Mouse (Mus musculus) lung, postnatal 0 days (tissue): ENCODE measurements around the gene Samsn1. TPM values are rescaled to one million over a fixed set of nuclear protein-coding genes. Genes with fewer than 3 reads are reported as not detected.

Experiments used
- ATAC-seq: fragments of 200-750 bp; cut with Nextera tagmentation; 2 replicates; pipeline ENCODE4 v1.8.0; 2017; ENCODE audit warnings: moderate library complexity
- DNase-seq: peaks from one replicate; pipeline ENCODE4 v3.0.0-alpha.2; 2016; ENCODE audit warnings: low spot score
- H3K27ac ChIP-seq: fragments of 300-500 bp; sonication (generic); 2 replicates; pipeline ENCODE4 v1.5.1; 2014; ENCODE audit warnings: antibody characterized with exemption, mild to moderate bottlenecking, low read length, mixed read lengths
- H3K27me3 ChIP-seq: fragments of 300-500 bp; sonication (generic); replicated peaks from 2 replicates; pipeline ENCODE4 v1.6.1; 2014; ENCODE audit warnings: low read length, mixed read lengths; ENCODE audit not compliant: insufficient read depth
- H3K36me3 ChIP-seq: fragments of 300-500 bp; sonication (generic); 2 replicates; pipeline ENCODE4 v1.6.1; 2014; ENCODE audit warnings: low read length, mixed read lengths; ENCODE audit not compliant: insufficient read depth
- H3K4me1 ChIP-seq: fragments of 300-500 bp; sonication (generic); 2 replicates; pipeline ENCODE4 v1.6.1; 2014; ENCODE audit warnings: antibody characterized with exemption, low read depth, low read length, mixed read lengths; ENCODE audit not compliant: insufficient read depth
- H3K4me2 ChIP-seq: fragments of 300-500 bp; sonication (generic); replicated peaks from 2 replicates; pipeline ENCODE4 v1.6.1; 2014; ENCODE audit warnings: low read depth, mild to moderate bottlenecking, low read length, moderate library complexity, mixed read lengths
- H3K4me3 ChIP-seq: fragments of 300-500 bp; sonication (generic); 2 replicates; pipeline ENCODE4 v1.5.1; 2014; ENCODE audit warnings: low read depth, low read length
- H3K9ac ChIP-seq: fragments of 300-500 bp; sonication (generic); replicated peaks from 2 replicates; pipeline ENCODE4 v1.6.1; 2014; ENCODE audit warnings: low read depth, mild to moderate bottlenecking
- H3K9me3 ChIP-seq: fragments of 300-500 bp; sonication (generic); 2 replicates; pipeline ENCODE4 v1.6.1; 2016; ENCODE audit warnings: low read length, mixed read lengths
- CTCF ChIP-seq: IDR thresholded peaks from 2 replicates; pipeline ENCODE4 v1.5.1; 2016; ENCODE audit warnings: antibody characterized with exemption, mild to moderate bottlenecking
- EP300 ChIP-seq: IDR thresholded peaks from 2 replicates; pipeline ENCODE4 v1.6.1; 2016; ENCODE audit warnings: antibody characterized with exemption, mild to moderate bottlenecking, control low read depth
- WGBS: fragments of 180-500 bp; shearing (Covaris S2); extraction: QIAGEN DNeasy Blood & Tissue Kit; methylation state at CpG from one replicate; pipeline ENCODE4 v1.1.7; 2014; 5-methylcytosine and 5-hydroxymethylcytosine counted together
- polyA plus RNA-seq: library from polyadenylated mRNA; unstranded; fragments of >200 nt; fragmentation: Nextera tagmentation; extraction: Ambion mirVana; gene quantifications from 2 replicates; pipeline ENCODE4 v1.2.1, GENCODE M21; 2015

Gene Samsn1
- polyA plus RNA-seq, 1 experiment from 2014 or later, result 4.1 TPM

DNA sequence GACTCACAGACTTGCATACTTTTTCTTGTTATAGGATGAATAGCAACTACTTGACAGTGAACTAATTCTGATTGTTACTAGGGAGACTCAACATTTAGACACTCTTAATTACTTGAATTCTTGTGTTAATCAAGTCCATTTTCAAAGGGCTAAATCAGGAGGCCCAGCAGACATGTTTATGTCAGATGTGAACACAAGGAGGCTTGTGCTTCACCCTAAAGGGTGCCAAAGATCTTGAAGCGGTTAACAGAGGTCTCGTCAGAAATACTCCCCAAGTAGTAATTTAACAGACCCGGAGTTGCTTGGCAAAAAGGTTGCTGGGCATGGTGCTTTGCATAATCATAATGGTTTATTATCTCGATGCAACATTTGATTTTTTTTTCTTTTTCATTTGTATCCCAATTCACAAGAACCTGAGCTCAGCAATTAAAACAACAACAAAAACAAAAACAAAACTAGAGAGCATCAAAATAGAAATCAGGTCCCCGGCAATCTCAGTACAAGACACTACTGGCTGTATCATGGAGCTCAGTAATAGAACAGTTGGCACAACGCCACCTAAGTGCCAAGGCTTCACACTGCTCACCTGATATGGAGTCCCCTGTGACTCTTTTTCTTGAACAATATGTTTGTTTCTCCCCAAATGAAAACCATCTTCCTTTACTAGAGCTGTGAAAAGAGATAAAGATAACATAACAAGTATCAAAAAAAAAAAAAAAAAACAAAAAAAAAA, 51.6 kb downstream of the Samsn1 start:
- no peak for DNase-seq
- no peak for ATAC-seq
- 85% methylated on average over 6 of the region's 6 CpGs for WGBS
- H3K27ac ChIP-seq, result no peak overlapping the region
- no peak overlapping the region for H3K4me2 ChIP-seq
- H3K4me3 ChIP-seq, result no peak overlapping the region
- H3K27me3 ChIP-seq, result no peaks in the 10 kb centered on the region
- no peak for TF ChIP-seq CTCF
- no peak for TF ChIP-seq EP300
- H3K36me3 ChIP-seq, result no peaks in the 10 kb centered on the region
- no peaks in the 10 kb centered on the region for H3K4me1 ChIP-seq
- H3K9me3 ChIP-seq, result no peaks in the 10 kb centered on the region
- no peak overlapping the region for H3K9ac ChIP-seq

GRCm38 (mm10) chr16:75962021-75962420, 60.1 kb downstream of the Samsn1 start:
- Histone ChIP-seq H3K4me3 (no peak overlapping the region), H3K36me3 (no peaks in the 10 kb centered on the region), H3K9me3 (no peaks in the 10 kb centered on the region), H3K4me1 (no peaks in the 10 kb centered on the region), H3K4me2 (no peak overlapping the region), H3K27ac (no peak overlapping the region), H3K27me3 (no peaks in the 10 kb centered on the region), H3K9ac (no peak overlapping the region)
- ATAC-seq, result peak; percentile 82
- peak; percentile 81 for DNase-seq
- TF ChIP-seq CTCF, result no peak
- no peak for TF ChIP-seq EP300
- WGBS, result 29% methylated on average over 8 of the region's 8 CpGs

GRCm38 (mm10) chr16:75961487-75961886, 60.6 kb downstream of the Samsn1 start:
- H3K36me3 ChIP-seq, result no peaks in the 10 kb centered on the region
- H3K4me1 ChIP-seq, result no peaks in the 10 kb centered on the region
- H3K27me3 ChIP-seq, result no peaks in the 10 kb centered on the region
- H3K9me3 ChIP-seq, result no peaks in the 10 kb centered on the region
- TF ChIP-seq EP300 (no peak), CTCF (no peak)
- DNase-seq (peak; percentile 46), ATAC-seq (peak; percentile 61)
- no peak overlapping the region for H3K9ac ChIP-seq
- no peak overlapping the region for H3K27ac ChIP-seq
- no peak overlapping the region for H3K4me3 ChIP-seq
- WGBS, result 33% methylated on average over 5 of the region's 5 CpGs
- no peak overlapping the region for H3K4me2 ChIP-seq

- Histone ChIP-seq H3K4me2 (no peak overlapping the region), H3K4me3 (no peak overlapping the region), H3K9ac (no peak overlapping the region), H3K36me3 (no peaks in the 10 kb centered on the region), H3K9me3 (no peaks in the 10 kb centered on the region), H3K27me3 (no peaks in the 10 kb centered on the region), H3K4me1 (no peaks in the 10 kb centered on the region), H3K27ac (no peak overlapping the region)
- TF ChIP-seq CTCF (no peak), EP300 (no peak)
- WGBS, result 61% methylated on average over 7 of the region's 7 CpGs
- peak; percentile 61 for DNase-seq
- peak; percentile 76 for ATAC-seq
Measured at GRCm38 (mm10) chr16:75961036-75961435, 61.0 kb downstream of the Samsn1 start.

- TF ChIP-seq CTCF (no peak), EP300 (no peak)
- Histone ChIP-seq H3K27ac (no peak overlapping the region), H3K9me3 (no peaks in the 10 kb centered on the region), H3K27me3 (no peaks in the 10 kb centered on the region), H3K4me2 (no peak overlapping the region), H3K4me1 (no peaks in the 10 kb centered on the region), H3K4me3 (no peak overlapping the region), H3K36me3 (no peaks in the 10 kb centered on the region), H3K9ac (no peak overlapping the region)
- no peak for DNase-seq
- ATAC-seq, result no peak
Measured at GRCm38 (mm10) chr16:75933357-75933756, 88.7 kb downstream of the Samsn1 start.

- H3K4me3 ChIP-seq, result no peak overlapping the region
- H3K9ac ChIP-seq, result no peak overlapping the region
- no peak for ATAC-seq
- TF ChIP-seq CTCF (no peak), EP300 (no peak)
- DNase-seq, result no peak
- H3K9me3 ChIP-seq, result no peaks in the 10 kb centered on the region
- whole genome bisulfite sequencing, result 84% methylated on average over 4 of the region's 4 CpGs
- no peak overlapping the region for H3K27ac ChIP-seq
- no peaks in the 10 kb centered on the region for H3K36me3 ChIP-seq
- no peak overlapping the region for H3K4me2 ChIP-seq
- H3K4me1 ChIP-seq, result no peaks in the 10 kb centered on the region
- H3K27me3 ChIP-seq, result no peaks in the 10 kb centered on the region
Measured at GRCm38 (mm10) chr16:75930222-75930553, 91.9 kb downstream of the Samsn1 start.
